Mouse (Mus musculus): ENCODE data around the gene Vac14. TPM values are rescaled to one million over a fixed set of nuclear protein-coding genes. Genes with fewer than 3 reads are reported as not detected.

The Vac14 gene
- 10 to 100 TPM; 31.9 to 37.5 TPM for total RNA-seq (2023)

GRCm38 (mm10) chr8:110618391-110619207, at the start of gene Vac14:
Gene Vac14 (plus strand): TSS chr8:110618585.

GRCm38 (mm10) chr8:110720685-110721598, 102.6 kb downstream of the Vac14 start, which contains the start of gene Mtss1l:
Gene Mtss1l (plus strand): TSS chr8:110721476.

Other genes with a start within 250 kb of the Vac14 start
- under 1 TPM; 0.62 to 0.91 TPM for gene Mtss1l, start 102.9 kb downstream of the Vac14 start, total RNA-seq (2023)
- gene Il34, start 187.3 kb downstream of the Vac14 start, total RNA-seq (2023) = not detected
- gene Cog4, start 228.0 kb downstream of the Vac14 start, total RNA-seq (2023) = 10 to 100 TPM; 46.2 to 51.8 TPM
- 10 to 100 TPM; 57.6 to 60.4 TPM for gene Sf3b3, start 228.2 kb downstream of the Vac14 start, total RNA-seq (2023)